In the genomic region with DNA sequence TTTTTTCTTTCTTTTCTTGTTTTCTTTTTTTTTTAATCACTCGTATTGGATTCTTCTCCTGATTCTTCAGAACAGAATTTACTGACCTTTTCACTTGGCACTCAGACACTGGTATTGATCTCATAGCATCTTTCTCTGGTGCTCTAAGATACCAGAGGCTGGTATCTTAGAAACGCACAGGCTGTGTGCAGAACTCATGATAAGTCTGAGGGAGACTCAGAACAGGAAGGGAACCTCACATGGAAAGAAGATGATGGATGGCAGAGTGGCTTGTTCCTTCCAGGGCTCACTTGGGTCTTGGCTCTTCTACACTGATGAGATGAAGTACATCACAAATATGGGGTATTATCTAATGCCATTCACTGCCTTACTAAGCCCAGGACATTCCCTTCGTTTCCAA, we compare ENCODE assay signal across 21 mouse cellular contexts. TPM values are rescaled to one million over a fixed set of nuclear protein-coding genes. Genes with fewer than 3 reads are reported as not detected.
DNase-seq lines count a peak whose midpoint lies in the region; ATAC-seq lines count a peak whose summit lies in the region.
"Had no signal": no experiment of that assay in that cellular context is flagged by ENCODE, and none has a peak within 500 bp of the region (broad histone marks: within the 10 kb centered on the region; RNA-seq: fewer than 3 reads in every experiment).

No protein-coding gene starts in this region.

- H3K4me1 ChIP-seq in kidney, embryonic 15.5 days = no peaks in the 10 kb centered on the region
- peaks cover 63% of the 10 kb centered on the region for H3K4me1 ChIP-seq in erythroblast, embryonic 14.5 days (ENCODE audit: control insufficient read depth)
- H3K4me1 ChIP-seq in liver, embryonic 13.5 days (replicated peaks) = peaks cover 48% of the 10 kb centered on the region
- H3K4me1 ChIP-seq: hindbrain, embryonic 15.5 days; lung, embryonic 15.5 days; neural tube, embryonic 15.5 days had no signal

- 0 out of 2 replicates have a peak, but pooled peaks have one; percentile 15 for ATAC-seq in kidney, embryonic 15.5 days (replicated peaks; ENCODE audit: low FRiP score)
- ATAC-seq in liver, embryonic 13.5 days (ENCODE audit: low read depth) = peak; percentile 97
- ATAC-seq: forebrain, postnatal 0 days had no signal

- no peak overlapping the region for H3K4me3 ChIP-seq in kidney, embryonic 15.5 days (replicated peaks)
- peak overlapping the region; percentile 57 for H3K4me3 ChIP-seq in erythroblast, embryonic 14.5 days (replicated peaks)
- H3K4me3 ChIP-seq in liver, embryonic 13.5 days (replicated peaks) = no peak overlapping the region
- H3K4me3 ChIP-seq: gastrocnemius, adult 2 months; hindbrain, embryonic 15.5 days; lung, embryonic 15.5 days; myocyte; neural tube, embryonic 15.5 days had no signal

- H3K9me3 ChIP-seq in kidney, embryonic 15.5 days (replicated peaks) = no peaks in the 10 kb centered on the region
- H3K9me3 ChIP-seq in erythroblast, embryonic 14.5 days (ENCODE audit: control insufficient read depth, low read length) = no peaks in the 10 kb centered on the region
- H3K9me3 ChIP-seq in liver, embryonic 13.5 days (replicated peaks) = no peaks in the 10 kb centered on the region
- H3K9me3 ChIP-seq: hindbrain, embryonic 15.5 days; lung, embryonic 15.5 days; neural tube, embryonic 15.5 days had no signal

- 72% methylated on average over 3 of the region's 3 CpGs for WGBS in kidney, embryonic 15.5 days
- 12% methylated on average over 3 of the region's 3 CpGs for WGBS in liver, embryonic 13.5 days (ENCODE audit: insufficient replicate concordance)

- no peaks in the 10 kb centered on the region for H3K27me3 ChIP-seq in kidney, embryonic 15.5 days
- no peaks in the 10 kb centered on the region for H3K27me3 ChIP-seq in erythroblast, embryonic 14.5 days (ENCODE audit: control insufficient read depth)
- no peaks in the 10 kb centered on the region for H3K27me3 ChIP-seq in liver, embryonic 13.5 days
- H3K27me3 ChIP-seq: hindbrain, embryonic 15.5 days; lung, embryonic 15.5 days; neural tube, embryonic 15.5 days had no signal

- no peak overlapping the region for H3K27ac ChIP-seq in kidney, embryonic 15.5 days
- H3K27ac ChIP-seq in liver, embryonic 13.5 days = peak overlapping the region; percentile 88
- H3K27ac ChIP-seq: gastrocnemius, adult 2 months; hindbrain, embryonic 15.5 days; lung, embryonic 15.5 days; macrophage; neural tube, embryonic 15.5 days had no signal

- no peaks in the 10 kb centered on the region for H3K36me3 ChIP-seq in kidney, embryonic 15.5 days
- no peaks in the 10 kb centered on the region for H3K36me3 ChIP-seq in erythroblast, embryonic 14.5 days (ENCODE audit: control insufficient read depth)
- H3K36me3 ChIP-seq in liver, embryonic 13.5 days = no peaks in the 10 kb centered on the region
- H3K36me3 ChIP-seq: hindbrain, embryonic 15.5 days; lung, embryonic 15.5 days; neural tube, embryonic 15.5 days had no signal

- H3K4me2 ChIP-seq in kidney, embryonic 15.5 days = no peak overlapping the region
- H3K4me2 ChIP-seq in liver, embryonic 13.5 days = peak overlapping the region; percentile 52
- H3K4me2 ChIP-seq: hindbrain, embryonic 15.5 days; lung, embryonic 15.5 days; neural tube, embryonic 15.5 days had no signal

- no peak for DNase-seq in kidney, postnatal 36 days
- peak; percentile 71 for DNase-seq in liver, embryonic 13.5 days
- DNase-seq in layer of hippocampus, postnatal 25 days (ENCODE audit: extremely low spot score in 1 of 2, low spot score in 1 of 2) = no peak
- no peak for DNase-seq in frontal cortex, adult 2 months (ENCODE audit: extremely low spot score in 1 of 2, low spot score in 1 of 2)
- no peak for DNase-seq in adrenal gland, postnatal 10 days
- DNase-seq: B cell, adult 2 months; cerebellum, adult 11 months; cerebellum, postnatal 36 days; forebrain, postnatal 0 days; gastrocnemius, adult 2 months; heart, adult 18-20 months; midbrain, embryonic 14.5 days had no signal

- no peak overlapping the region for H3K9ac ChIP-seq in kidney, embryonic 15.5 days
- H3K9ac ChIP-seq in liver, embryonic 13.5 days = peak overlapping the region; percentile 58; the same call in 1 of the 2 replicates
- H3K9ac ChIP-seq: forebrain, postnatal 0 days; hindbrain, embryonic 15.5 days; lung, embryonic 15.5 days; neural tube, embryonic 15.5 days had no signal

RNA-seq across cellular contexts. Expression of gene Capsl, which starts 36.8 kb away (rescaled TPM):
- 1.5 and 2.1 TPM in 2 replicates for polyA plus RNA-seq in kidney, embryonic 15.5 days (2015; fragmentation: Nextera tagmentation; extraction: Ambion mirVana)
- not detected in 2 replicates for polyA plus RNA-seq in erythroblast, embryonic 14.5 days (2012)
- 0.54 and 0.55 TPM in 2 replicates for polyA plus RNA-seq in liver, embryonic 13.5 days (2015; fragmentation: Nextera tagmentation; extraction: Ambion mirVana)
- total RNA-seq in layer of hippocampus, postnatal 25 days (2021) = 1 to 10 TPM; 2.3 to 2.5 TPM
- polyA plus RNA-seq in frontal cortex, adult 2 months (2012; rRNA removed) = 3.0 and 3.3 TPM in 2 replicates
- total RNA-seq in adrenal gland, postnatal 10 days (2021) = not detected
- total RNA-seq: gastrocnemius, adult 2 months had no signal
- polyA plus RNA-seq: heart, postnatal 0 days; myocyte had no signal

RNA-seq across cellular contexts. Expression of gene Il7r, which starts 57.4 kb away (rescaled TPM):
- polyA plus RNA-seq in kidney, embryonic 15.5 days (2015; fragmentation: Nextera tagmentation; extraction: Ambion mirVana) = 0.04 and 0.25 TPM in 2 replicates
- polyA plus RNA-seq in erythroblast, embryonic 14.5 days (2012) = 0.01 and 0.02 TPM in 2 replicates
- 0.22 and 0.36 TPM in 2 replicates for polyA plus RNA-seq in liver, embryonic 13.5 days (2015; fragmentation: Nextera tagmentation; extraction: Ambion mirVana)
- under 1 TPM; 0.34 to 0.35 TPM for total RNA-seq in layer of hippocampus, postnatal 25 days (2021)
- polyA plus RNA-seq in frontal cortex, adult 2 months (2012; rRNA removed) = 0.24 and 0.27 TPM in 2 replicates
- 1 to 10 TPM; 1.8 to 3.0 TPM for total RNA-seq in adrenal gland, postnatal 10 days (2021)
- polyA plus RNA-seq: forebrain, postnatal 0 days; kidney, embryonic 14.5 days; midbrain, embryonic 14.5 days; myocyte had no signal
